Mouse (Mus musculus): ENCODE data around the gene Cetn3. TPM values are rescaled to one million over a fixed set of nuclear protein-coding genes. Genes with fewer than 3 reads are reported as not detected.

Cetn3 gene
- polyA plus RNA-seq (2015; fragmentation: Nextera tagmentation; extraction: Ambion mirVana), result 146 and 183 TPM in 2 replicates

DNA sequence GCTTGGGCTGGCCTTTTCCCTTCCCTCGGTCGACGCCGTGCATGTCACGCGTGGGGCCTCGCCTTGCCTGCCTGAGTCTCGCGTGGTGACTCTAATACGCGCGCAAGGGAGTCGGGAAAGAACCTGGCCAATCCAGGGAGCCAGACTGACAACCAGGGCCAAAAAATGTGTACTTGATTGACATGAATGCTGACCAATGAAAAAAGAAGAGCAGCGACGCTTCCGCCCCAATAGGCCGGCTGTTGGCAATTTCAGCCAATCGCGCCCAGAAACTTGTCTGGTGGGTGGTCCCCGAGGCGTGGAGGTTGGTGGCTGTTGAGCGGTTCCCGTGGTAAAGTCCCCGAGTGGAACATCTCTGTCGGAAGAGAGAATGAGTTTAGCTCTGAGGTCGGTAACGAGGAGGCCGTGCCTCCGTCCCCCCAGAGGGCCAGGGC is at the start of gene Cetn3:
Gene Cetn3, plus strand, starts transcription at position 107 of the 434 bp plus-strand sequence.
- H3K9ac ChIP-seq, result peak within 1 kb of the TSS; percentile 82
- H3K36me3 ChIP-seq, result peaks cover 7% of the 10 kb centered on the region
- H3K4me1 ChIP-seq (replicated peaks), result peaks cover 19% of the 10 kb centered on the region
- ATAC-seq (replicated peaks; ENCODE audit: insufficient number of reproducible peaks, insufficient read depth, low FRiP score, low read depth), result peak; percentile 90
- H3K27me3 ChIP-seq, result no peaks in the 10 kb centered on the region
- no peaks in the 10 kb centered on the region for H3K9me3 ChIP-seq (replicated peaks)
- peak within 1 kb of the TSS; percentile 76 for H3K4me3 ChIP-seq
- H3K27ac ChIP-seq, result peak within 1 kb of the TSS; percentile 98
- peak within 1 kb of the TSS; percentile 67 for H3K4me2 ChIP-seq
- under 1% methylated on average over 29 of the region's 29 CpGs for WGBS

DNA sequence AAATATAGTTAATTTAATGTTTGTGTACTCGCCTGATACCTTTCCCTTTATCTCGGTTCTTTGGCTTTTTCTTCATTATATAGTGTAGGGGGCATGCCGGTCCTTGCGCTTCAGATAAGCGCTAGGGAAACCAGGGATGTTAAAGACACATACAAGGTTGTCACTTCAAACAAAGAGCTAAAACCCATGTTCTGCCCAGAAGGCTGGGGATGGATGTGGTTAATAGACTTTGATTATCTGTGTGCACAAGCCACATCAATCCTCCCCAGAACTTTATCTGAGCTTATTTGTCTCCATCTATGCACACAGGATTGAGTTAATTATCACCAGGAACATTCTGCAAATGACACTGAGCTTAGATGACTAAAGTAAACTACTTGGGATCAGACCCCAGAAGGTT is 46.3 kb upstream of the Cetn3 start:
- no peak overlapping the region for H3K9ac ChIP-seq
- no peaks in the 10 kb centered on the region for H3K36me3 ChIP-seq
- 75% methylated on average over 5 of the region's 5 CpGs for WGBS
- no peak overlapping the region for H3K27ac ChIP-seq
- H3K4me2 ChIP-seq, result no peak overlapping the region
- no peak for ATAC-seq (replicated peaks; ENCODE audit: insufficient number of reproducible peaks, insufficient read depth, low FRiP score, low read depth)
- no peaks in the 10 kb centered on the region for H3K4me1 ChIP-seq (replicated peaks)
- no peaks in the 10 kb centered on the region for H3K27me3 ChIP-seq
- no peak overlapping the region for H3K4me3 ChIP-seq
- H3K9me3 ChIP-seq (replicated peaks), result no peaks in the 10 kb centered on the region

- Histone ChIP-seq H3K36me3 (no peaks in the 10 kb centered on the region), H3K27ac (no peak overlapping the region), H3K9me3 (replicated peaks) (no peaks in the 10 kb centered on the region), H3K9ac (no peak overlapping the region), H3K4me1 (replicated peaks) (no peaks in the 10 kb centered on the region), H3K4me2 (no peak overlapping the region), H3K4me3 (no peak overlapping the region), H3K27me3 (no peaks in the 10 kb centered on the region)
- 51% methylated on average over 3 of the region's 3 CpGs for WGBS
- no peak for ATAC-seq (replicated peaks; ENCODE audit: insufficient number of reproducible peaks, insufficient read depth, low FRiP score, low read depth)
Measured at GRCm38 (mm10) chr13:81740898-81741297, 42.0 kb upstream of the Cetn3 start.

- H3K9me3 ChIP-seq (replicated peaks), result no peaks in the 10 kb centered on the region
- H3K4me2 ChIP-seq, result no peak overlapping the region
- no peak overlapping the region for H3K27ac ChIP-seq
- no peaks in the 10 kb centered on the region for H3K27me3 ChIP-seq
- no peaks in the 10 kb centered on the region for H3K36me3 ChIP-seq
- WGBS, result 54% methylated on average over 10 of the region's 10 CpGs
- no peaks in the 10 kb centered on the region for H3K4me1 ChIP-seq (replicated peaks)
- no peak for ATAC-seq (replicated peaks; ENCODE audit: insufficient number of reproducible peaks, insufficient read depth, low FRiP score, low read depth)
- no peak overlapping the region for H3K9ac ChIP-seq
- no peak overlapping the region for H3K4me3 ChIP-seq
Measured at GRCm38 (mm10) chr13:81743391-81744091, 39.3 kb upstream of the Cetn3 start.

- no peak overlapping the region for H3K4me3 ChIP-seq
- ATAC-seq (replicated peaks; ENCODE audit: insufficient number of reproducible peaks, insufficient read depth, low FRiP score, low read depth), result no peak
- H3K9me3 ChIP-seq (replicated peaks), result no peaks in the 10 kb centered on the region
- 31% methylated on average over 2 of the region's 2 CpGs for WGBS
- no peak overlapping the region for H3K9ac ChIP-seq
- no peaks in the 10 kb centered on the region for H3K36me3 ChIP-seq
- H3K27ac ChIP-seq, result no peak overlapping the region
- H3K4me1 ChIP-seq (replicated peaks), result no peaks in the 10 kb centered on the region
- no peak overlapping the region for H3K4me2 ChIP-seq
- no peaks in the 10 kb centered on the region for H3K27me3 ChIP-seq
Measured at GRCm38 (mm10) chr13:81744092-81744396, 38.8 kb upstream of the Cetn3 start.

DNA sequence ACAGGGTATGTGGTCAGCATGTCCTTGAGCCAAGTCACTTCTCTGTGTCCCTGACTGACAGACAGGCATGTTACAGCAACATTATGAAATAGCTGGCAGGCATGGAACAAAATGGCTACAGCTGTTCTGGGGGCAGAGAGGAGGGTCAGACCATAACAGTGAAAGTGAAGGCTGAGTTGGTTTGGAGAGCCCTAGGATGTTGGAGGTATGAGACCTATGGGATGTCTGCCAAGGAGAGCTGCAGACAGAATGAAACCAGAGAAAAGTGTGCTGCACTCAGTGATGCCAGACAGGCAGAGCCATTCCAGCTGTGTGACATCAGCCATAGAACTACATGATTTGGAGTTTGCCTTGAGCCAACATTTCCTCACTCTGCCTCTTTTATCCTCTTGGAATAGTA is 28.0 kb upstream of the Cetn3 start:
- H3K9me3 ChIP-seq (replicated peaks), result no peaks in the 10 kb centered on the region
- no peaks in the 10 kb centered on the region for H3K4me1 ChIP-seq (replicated peaks)
- no peaks in the 10 kb centered on the region for H3K36me3 ChIP-seq
- H3K4me2 ChIP-seq, result no peak overlapping the region
- H3K27ac ChIP-seq, result peak overlapping the region; percentile 42
- peak; percentile 55; the same call in 1 of the 2 replicates for ATAC-seq (replicated peaks; ENCODE audit: insufficient number of reproducible peaks, insufficient read depth, low FRiP score, low read depth)
- no peaks in the 10 kb centered on the region for H3K27me3 ChIP-seq
- no peak overlapping the region for H3K4me3 ChIP-seq
- no peak overlapping the region for H3K9ac ChIP-seq

DNA sequence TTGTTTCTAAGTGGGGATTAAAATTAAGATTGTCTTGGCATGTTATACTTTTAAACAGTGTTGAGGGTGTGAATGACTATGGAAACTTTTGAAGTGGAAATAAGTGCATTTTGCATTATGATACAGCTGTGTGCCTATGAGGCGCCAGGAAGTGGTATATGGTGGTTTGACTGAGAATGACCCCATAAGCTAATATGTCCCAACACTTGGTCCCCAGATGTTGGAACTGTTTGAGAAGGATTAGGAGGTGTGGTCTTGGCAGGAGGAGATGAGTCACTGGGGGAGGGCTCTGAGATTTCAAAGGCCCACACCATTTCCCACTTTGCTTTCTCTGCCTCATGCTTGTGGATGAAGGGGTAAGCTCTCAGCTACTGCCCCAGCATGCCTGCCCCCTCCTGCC is 27.6 kb upstream of the Cetn3 start:
- WGBS, result 100% methylated on average over 1 of the region's 1 CpGs
- ATAC-seq (replicated peaks; ENCODE audit: insufficient number of reproducible peaks, insufficient read depth, low FRiP score, low read depth), result no peak
- H3K4me2 ChIP-seq, result no peak overlapping the region
- no peak overlapping the region for H3K9ac ChIP-seq
- no peaks in the 10 kb centered on the region for H3K36me3 ChIP-seq
- no peaks in the 10 kb centered on the region for H3K9me3 ChIP-seq (replicated peaks)
- peak overlapping the region; percentile 42; the same call in 1 of the 2 replicates for H3K27ac ChIP-seq
- no peaks in the 10 kb centered on the region for H3K4me1 ChIP-seq (replicated peaks)
- no peaks in the 10 kb centered on the region for H3K27me3 ChIP-seq
- no peak overlapping the region for H3K4me3 ChIP-seq

DNA sequence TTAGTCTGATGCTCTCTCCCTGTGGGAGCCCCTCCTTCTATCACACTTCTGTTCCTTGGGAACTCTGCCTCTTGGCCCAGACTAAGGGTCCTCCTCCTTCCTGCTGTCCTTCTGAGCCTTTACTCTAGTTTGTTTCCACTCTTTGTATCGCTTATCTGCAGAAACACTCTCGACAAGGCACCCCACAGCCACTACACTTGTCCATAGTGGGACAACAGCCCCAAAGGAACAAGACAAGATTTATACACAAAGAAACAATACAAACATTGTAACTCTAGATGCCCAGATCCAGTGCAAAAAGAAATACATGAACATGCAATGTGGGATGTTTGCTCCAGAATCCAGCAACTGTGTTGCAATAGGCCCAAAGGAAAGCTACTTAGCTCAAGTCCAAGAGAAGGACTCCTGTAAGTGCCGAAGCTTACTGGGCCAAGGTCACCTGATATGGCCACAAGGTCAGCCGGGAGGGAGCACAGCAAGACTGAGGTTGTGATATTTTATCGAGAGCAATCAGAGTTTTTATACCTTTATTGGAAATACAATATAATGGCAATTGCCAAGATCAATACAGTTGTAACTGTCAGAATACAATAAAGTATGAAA is 25.7 kb upstream of the Cetn3 start:
- H3K4me3 ChIP-seq, result no peak overlapping the region
- H3K27me3 ChIP-seq, result no peaks in the 10 kb centered on the region
- H3K36me3 ChIP-seq, result no peaks in the 10 kb centered on the region
- H3K27ac ChIP-seq, result no peak overlapping the region
- no peak overlapping the region for H3K9ac ChIP-seq
- no peak for ATAC-seq (replicated peaks; ENCODE audit: insufficient number of reproducible peaks, insufficient read depth, low FRiP score, low read depth)
- no peak overlapping the region for H3K4me2 ChIP-seq
- no peaks in the 10 kb centered on the region for H3K9me3 ChIP-seq (replicated peaks)
- H3K4me1 ChIP-seq (replicated peaks), result no peaks in the 10 kb centered on the region
- 67% methylated on average over 5 of the region's 5 CpGs for WGBS

GRCm38 (mm10) chr13:81760379-81760778 is 22.5 kb upstream of the Cetn3 start:
- Histone ChIP-seq H3K27me3 (no peaks in the 10 kb centered on the region), H3K27ac (no peak overlapping the region), H3K4me3 (no peak overlapping the region), H3K9me3 (replicated peaks) (no peaks in the 10 kb centered on the region), H3K9ac (no peak overlapping the region), H3K4me1 (replicated peaks) (no peaks in the 10 kb centered on the region), H3K4me2 (no peak overlapping the region), H3K36me3 (no peaks in the 10 kb centered on the region)
- 30% methylated on average over 3 of the region's 3 CpGs for WGBS
- ATAC-seq (replicated peaks; ENCODE audit: insufficient number of reproducible peaks, insufficient read depth, low FRiP score, low read depth), result no peak

GRCm38 (mm10) chr13:81761566-81762186 is 21.2 kb upstream of the Cetn3 start:
- 31% methylated on average over 14 of the region's 14 CpGs for WGBS
- H3K4me3 ChIP-seq, result no peak overlapping the region
- H3K4me2 ChIP-seq, result no peak overlapping the region

GRCm38 (mm10) chr13:81764173-81764572 is 18.7 kb upstream of the Cetn3 start:
- no peaks in the 10 kb centered on the region for H3K36me3 ChIP-seq
- H3K4me3 ChIP-seq, result no peak overlapping the region
- no peak for ATAC-seq (replicated peaks; ENCODE audit: insufficient number of reproducible peaks, insufficient read depth, low FRiP score, low read depth)
- no peaks in the 10 kb centered on the region for H3K27me3 ChIP-seq
- H3K9ac ChIP-seq, result no peak overlapping the region
- H3K4me2 ChIP-seq, result no peak overlapping the region
- no peaks in the 10 kb centered on the region for H3K9me3 ChIP-seq (replicated peaks)
- no peaks in the 10 kb centered on the region for H3K4me1 ChIP-seq (replicated peaks)
- no peak overlapping the region for H3K27ac ChIP-seq
- 79% methylated on average over 5 of the region's 5 CpGs for WGBS

More at GRCm38 (mm10) chr13:81761566-81762186, 21.2 kb upstream of the Cetn3 start:
- ATAC-seq (replicated peaks; ENCODE audit: insufficient number of reproducible peaks, insufficient read depth, low FRiP score, low read depth), result no peak
- H3K27ac ChIP-seq, result no peak overlapping the region
- no peaks in the 10 kb centered on the region for H3K27me3 ChIP-seq
- H3K9ac ChIP-seq, result no peak overlapping the region
- no peaks in the 10 kb centered on the region for H3K4me1 ChIP-seq (replicated peaks)
- H3K36me3 ChIP-seq, result no peaks in the 10 kb centered on the region
- H3K9me3 ChIP-seq (replicated peaks), result no peaks in the 10 kb centered on the region
